Mouse (Mus musculus): ENCODE data around the gene Pcdh8. TPM values are rescaled to one million over a fixed set of nuclear protein-coding genes. Genes with fewer than 3 reads are reported as not detected.

Pcdh8 gene
- polyA plus RNA-seq, 1 experiment: 0.72 TPM

DNA sequence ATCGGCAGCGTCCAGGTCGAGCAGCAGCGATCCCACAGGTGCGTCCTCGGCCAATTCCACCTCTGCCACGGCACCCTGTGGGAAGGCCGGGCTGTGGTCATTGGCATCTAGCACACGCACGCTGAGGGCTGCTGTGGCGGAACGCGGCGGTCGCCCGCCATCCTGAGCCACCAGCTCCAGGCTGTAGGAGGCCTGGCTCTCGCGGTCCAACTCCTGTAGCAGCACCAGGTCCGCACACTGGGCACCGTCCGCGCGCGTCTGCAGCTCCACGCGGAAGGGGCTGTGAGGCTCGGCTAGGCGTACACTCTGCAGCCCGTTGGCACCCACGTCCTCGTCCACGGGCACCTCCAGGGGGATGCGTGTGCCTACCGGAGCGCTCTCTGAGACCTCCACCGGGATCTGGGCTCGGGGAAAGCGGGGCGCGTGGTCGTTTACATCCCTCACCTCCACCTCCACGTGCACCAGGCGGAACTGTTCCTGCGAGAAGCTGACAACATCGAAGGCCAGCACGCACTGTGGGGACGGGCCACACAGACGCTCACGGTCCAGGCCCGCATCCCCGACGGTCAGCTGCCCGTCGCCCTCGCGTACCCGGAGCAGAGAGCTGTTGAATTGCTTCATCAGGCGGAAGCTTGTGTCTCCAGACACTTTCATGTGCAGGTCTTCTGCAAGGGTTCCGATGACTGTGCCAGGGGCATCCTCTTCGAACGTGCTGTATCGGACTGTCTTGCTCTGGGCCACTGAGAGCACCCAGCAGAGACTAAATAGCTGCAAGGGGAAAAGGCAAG lies 612 bp downstream of the Pcdh8 start:
- peaks cover 57% of the 10 kb centered on the region for H3K27me3 ChIP-seq (ENCODE audit: control insufficient read depth, insufficient read depth, low read length)
- H3K36me3 ChIP-seq (ENCODE audit: control insufficient read depth, insufficient read depth, low read length): no peaks in the 10 kb centered on the region
- TF ChIP-seq POLR2A (IDR thresholded peaks at IDR 0.05; ENCODE audit: low read depth, low read length) (no peak), CTCF (IDR thresholded peaks at IDR 0.05; ENCODE audit: extremely low read depth, insufficient read length, insufficient replicate concordance, low read depth, low read length) (no peak)
- peak overlapping the region; percentile 51 for H3K4me3 ChIP-seq (ENCODE audit: low read depth, low read length)
- peaks cover 19% of the 10 kb centered on the region for H3K4me1 ChIP-seq (ENCODE audit: control insufficient read depth, insufficient read depth, insufficient read length, low read length)
- no peak overlapping the region for H3K27ac ChIP-seq (ENCODE audit: insufficient read depth, low read depth, low read length)
- WGBS: 4% methylated on average over 62 of the region's 62 CpGs

DNA sequence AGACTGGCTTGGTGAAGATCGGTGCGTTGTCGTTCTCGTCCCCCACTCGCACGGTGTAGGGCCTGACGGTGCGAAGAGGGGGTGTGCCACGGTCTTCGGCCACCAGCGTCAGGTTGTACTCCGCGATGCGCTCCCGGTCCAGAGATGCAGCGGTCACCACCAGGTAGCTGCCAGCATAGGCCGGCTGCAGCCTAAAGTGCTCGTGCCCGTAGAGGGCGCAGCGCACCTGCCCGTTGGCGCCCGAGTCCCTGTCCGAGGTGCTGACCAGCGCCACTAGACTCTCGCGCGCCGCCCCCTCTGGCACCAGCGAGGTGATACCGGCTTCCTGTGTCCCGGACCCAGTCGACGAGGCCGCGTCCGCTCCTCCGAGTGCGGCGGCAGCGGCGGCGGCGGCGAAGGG lies 1.5 kb downstream of the Pcdh8 start:
- peaks cover 19% of the 10 kb centered on the region for H3K4me1 ChIP-seq (ENCODE audit: control insufficient read depth, insufficient read depth, insufficient read length, low read length)
- no peaks in the 10 kb centered on the region for H3K36me3 ChIP-seq (ENCODE audit: control insufficient read depth, insufficient read depth, low read length)
- TF ChIP-seq POLR2A (IDR thresholded peaks at IDR 0.05; ENCODE audit: low read depth, low read length) (no peak), CTCF (IDR thresholded peaks at IDR 0.05; ENCODE audit: extremely low read depth, insufficient read length, insufficient replicate concordance, low read depth, low read length) (peak; percentile 63)
- H3K27me3 ChIP-seq (ENCODE audit: control insufficient read depth, insufficient read depth, low read length): peaks cover 53% of the 10 kb centered on the region
- 2% methylated on average over 46 of the region's 46 CpGs for WGBS
- no peak overlapping the region for H3K27ac ChIP-seq (ENCODE audit: insufficient read depth, low read depth, low read length)
- peak overlapping the region; percentile 51 for H3K4me3 ChIP-seq (ENCODE audit: low read depth, low read length)

DNA sequence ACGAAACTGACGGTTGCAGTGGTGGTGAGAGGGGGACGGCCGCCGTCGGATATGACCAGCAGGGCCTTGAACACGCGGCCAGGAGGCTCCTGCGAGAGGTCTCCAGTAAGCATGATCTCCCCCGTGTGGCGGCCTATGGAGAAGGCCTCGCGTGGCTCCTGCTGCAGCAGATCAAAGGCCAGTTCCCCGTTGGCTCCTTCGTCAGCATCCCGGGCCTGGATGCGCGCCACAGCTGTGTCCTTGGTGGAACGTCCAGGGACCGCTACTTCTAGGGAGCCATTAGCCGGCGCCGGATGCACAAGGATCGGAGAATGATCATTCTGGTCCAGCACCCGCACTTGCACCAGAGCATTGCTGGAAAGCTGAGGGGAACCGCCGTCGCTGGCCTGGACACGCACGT lies 2.1 kb downstream of the Pcdh8 start:
- H3K27me3 ChIP-seq (ENCODE audit: control insufficient read depth, insufficient read depth, low read length): peaks cover 50% of the 10 kb centered on the region
- H3K27ac ChIP-seq (ENCODE audit: insufficient read depth, low read depth, low read length): no peak overlapping the region
- TF ChIP-seq CTCF (IDR thresholded peaks at IDR 0.05; ENCODE audit: extremely low read depth, insufficient read length, insufficient replicate concordance, low read depth, low read length) (no peak), POLR2A (IDR thresholded peaks at IDR 0.05; ENCODE audit: low read depth, low read length) (no peak)
- no peaks in the 10 kb centered on the region for H3K36me3 ChIP-seq (ENCODE audit: control insufficient read depth, insufficient read depth, low read length)
- WGBS: 5% methylated on average over 30 of the region's 30 CpGs
- H3K4me1 ChIP-seq (ENCODE audit: control insufficient read depth, insufficient read depth, insufficient read length, low read length): peaks cover 18% of the 10 kb centered on the region
- H3K4me3 ChIP-seq (ENCODE audit: low read depth, low read length): no peak overlapping the region

DNA sequence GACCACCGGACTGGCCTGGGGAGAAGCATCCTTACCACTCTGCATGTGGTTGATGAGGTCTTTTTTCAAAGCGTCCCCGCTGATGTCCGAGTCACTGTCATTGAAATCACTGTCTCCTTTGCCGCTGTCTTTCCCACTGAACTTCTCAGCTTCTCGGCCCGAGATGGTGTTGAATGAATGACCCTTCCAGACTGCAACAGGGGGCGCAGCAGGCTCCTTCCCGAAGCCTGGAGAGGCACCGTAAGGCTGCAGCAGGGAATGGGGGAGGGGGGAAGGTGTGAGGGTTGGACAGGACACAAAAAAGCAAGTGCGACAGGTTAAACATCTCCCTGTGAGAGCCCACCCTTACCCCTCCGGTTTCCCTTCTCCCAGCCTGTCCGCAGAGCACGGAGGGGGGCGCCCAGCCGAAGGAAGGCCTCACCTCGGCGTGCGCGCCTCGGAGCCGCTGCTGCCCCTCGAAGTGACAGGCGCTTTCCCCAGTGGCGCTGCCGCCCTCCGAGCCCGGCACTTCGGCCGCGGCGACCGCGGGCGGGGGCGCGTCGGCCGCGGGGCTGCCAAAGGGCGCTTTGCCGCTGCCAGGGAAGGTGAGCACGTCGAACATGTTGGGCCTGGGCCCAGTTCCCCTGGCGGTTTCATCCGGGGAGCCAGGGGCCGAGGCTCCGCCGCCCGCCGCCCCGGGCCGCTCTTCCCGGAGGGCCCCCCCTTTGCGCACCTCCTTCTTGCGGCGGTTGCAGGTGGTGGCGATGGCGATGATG lies 2.9 kb downstream of the Pcdh8 start:
- WGBS: 8% methylated on average over 56 of the region's 59 CpGs
- H3K4me3 ChIP-seq (ENCODE audit: low read depth, low read length): no peak overlapping the region
- TF ChIP-seq POLR2A (IDR thresholded peaks at IDR 0.05; ENCODE audit: low read depth, low read length) (no peak), CTCF (IDR thresholded peaks at IDR 0.05; ENCODE audit: extremely low read depth, insufficient read length, insufficient replicate concordance, low read depth, low read length) (no peak)

DNA sequence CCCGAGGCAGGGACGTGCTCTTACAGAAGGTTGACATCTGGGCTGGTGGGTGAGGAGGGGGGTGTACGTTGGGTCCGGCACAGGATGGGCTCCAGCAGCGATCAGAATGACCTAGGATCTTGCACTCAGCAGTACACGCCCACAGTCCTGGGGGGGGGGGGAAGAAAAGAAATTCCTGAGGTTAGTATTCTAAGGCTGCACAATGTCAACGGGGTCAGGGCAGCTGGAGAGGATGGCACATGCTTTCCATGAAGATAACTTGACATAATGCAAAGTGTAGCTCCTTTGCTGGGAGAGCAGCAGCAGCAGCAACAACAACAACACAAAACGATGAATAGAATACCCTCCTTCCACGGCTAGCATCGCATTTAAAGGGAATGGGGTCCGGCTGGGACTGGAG lies 3.5 kb downstream of the Pcdh8 start:
- TF ChIP-seq CTCF (IDR thresholded peaks at IDR 0.05; ENCODE audit: extremely low read depth, insufficient read length, insufficient replicate concordance, low read depth, low read length): no peak
- TF ChIP-seq POLR2A (IDR thresholded peaks at IDR 0.05; ENCODE audit: low read depth, low read length): no peak
- no peak overlapping the region for H3K4me3 ChIP-seq (ENCODE audit: low read depth, low read length)
- H3K27me3 ChIP-seq (ENCODE audit: control insufficient read depth, insufficient read depth, low read length): peaks cover 36% of the 10 kb centered on the region
- H3K27ac ChIP-seq (ENCODE audit: insufficient read depth, low read depth, low read length): no peak overlapping the region
- WGBS: 54% methylated on average over 11 of the region's 11 CpGs
- H3K4me1 ChIP-seq (ENCODE audit: control insufficient read depth, insufficient read depth, insufficient read length, low read length): peaks cover 15% of the 10 kb centered on the region
- no peaks in the 10 kb centered on the region for H3K36me3 ChIP-seq (ENCODE audit: control insufficient read depth, insufficient read depth, low read length)

More for the DNA sequence above, 2.9 kb downstream of the Pcdh8 start:
- no peak overlapping the region for H3K27ac ChIP-seq (ENCODE audit: insufficient read depth, low read depth, low read length)
- H3K27me3 ChIP-seq (ENCODE audit: control insufficient read depth, insufficient read depth, low read length): peaks cover 43% of the 10 kb centered on the region
- peaks cover 15% of the 10 kb centered on the region for H3K4me1 ChIP-seq (ENCODE audit: control insufficient read depth, insufficient read depth, insufficient read length, low read length)
- no peaks in the 10 kb centered on the region for H3K36me3 ChIP-seq (ENCODE audit: control insufficient read depth, insufficient read depth, low read length)

DNA sequence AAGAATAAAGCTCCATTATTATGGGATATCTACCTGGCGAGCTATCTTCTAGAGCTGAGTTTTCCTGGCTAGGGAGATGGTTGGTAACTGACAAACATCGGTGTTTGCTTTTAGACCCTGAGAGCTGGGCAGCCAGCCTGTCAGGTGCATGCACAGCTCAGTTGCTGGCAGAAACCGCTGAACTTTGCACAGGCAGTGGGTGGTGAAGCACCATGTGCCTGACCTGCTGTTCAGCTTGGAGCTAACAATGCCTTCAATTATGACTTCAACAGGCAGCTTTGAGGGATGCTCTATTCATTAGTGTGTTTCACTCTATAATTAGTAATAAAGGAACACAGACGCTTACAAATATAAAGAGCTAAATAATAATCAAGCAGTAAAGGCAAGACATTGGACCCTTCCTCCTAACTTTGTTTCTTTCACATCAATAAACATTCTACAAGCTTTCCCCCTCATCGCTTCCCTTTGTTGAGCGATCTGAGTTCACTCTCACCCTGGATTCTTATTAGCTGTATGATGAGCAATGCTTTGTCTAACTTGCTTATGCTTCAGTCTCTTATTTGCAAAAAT lies 5.8 kb downstream of the Pcdh8 start:
- 69% methylated on average over 6 of the region's 6 CpGs for WGBS
- peaks cover 19% of the 10 kb centered on the region for H3K27me3 ChIP-seq (ENCODE audit: control insufficient read depth, insufficient read depth, low read length)
- TF ChIP-seq POLR2A (IDR thresholded peaks at IDR 0.05; ENCODE audit: low read depth, low read length): no peak
- no peak for TF ChIP-seq CTCF (IDR thresholded peaks at IDR 0.05; ENCODE audit: extremely low read depth, insufficient read length, insufficient replicate concordance, low read depth, low read length)
- no peak overlapping the region for H3K27ac ChIP-seq (ENCODE audit: insufficient read depth, low read depth, low read length)
- peaks cover 9% of the 10 kb centered on the region for H3K4me1 ChIP-seq (ENCODE audit: control insufficient read depth, insufficient read depth, insufficient read length, low read length)
- no peak overlapping the region for H3K4me3 ChIP-seq (ENCODE audit: low read depth, low read length)
- H3K36me3 ChIP-seq (ENCODE audit: control insufficient read depth, insufficient read depth, low read length): no peaks in the 10 kb centered on the region

Measured in small intestine, adult 2 months (tissue).